Mouse (Mus musculus): ENCODE measurements around the gene Oit3. TPM values are rescaled to one million over a fixed set of nuclear protein-coding genes. Genes with fewer than 3 reads are reported as not detected.

Gene Oit3
- polyA plus RNA-seq (2015; fragmentation: Nextera tagmentation; extraction: Ambion mirVana): 1.6 and 1.7 TPM in 2 replicates

DNA sequence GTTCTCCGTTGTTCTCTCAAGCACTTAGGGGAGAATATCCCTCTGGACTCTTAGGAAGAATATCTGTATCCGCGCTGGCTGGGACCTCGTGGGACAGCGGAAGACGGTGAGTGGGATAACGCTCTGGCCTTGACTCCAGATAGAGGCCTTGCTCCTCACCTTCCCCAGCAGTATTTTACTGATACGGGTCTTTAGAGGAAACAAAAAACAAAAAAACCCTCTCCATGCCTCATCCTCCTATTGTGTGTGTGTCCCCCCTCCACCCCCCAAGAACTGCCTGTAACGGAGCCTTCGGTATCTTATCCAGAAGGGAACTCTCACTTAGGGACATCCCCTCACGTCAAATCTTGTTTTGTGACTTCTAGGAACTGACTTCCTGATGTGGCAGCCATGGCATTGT lies at the start of gene Oit3:
Gene Oit3, minus strand, starts transcription at position 44 of the 400 bp plus-strand sequence.
- Histone ChIP-seq H3K4me1 (replicated peaks; ENCODE audit: insufficient read depth, low read length) (no peaks in the 10 kb centered on the region), H3K36me3 (ENCODE audit: insufficient read depth, low read length) (no peaks in the 10 kb centered on the region), H3K4me2 (ENCODE audit: low read length) (no peak within 1 kb of the TSS), H3K27me3 (ENCODE audit: insufficient read depth, low read length) (no peaks in the 10 kb centered on the region), H3K9me3 (replicated peaks; ENCODE audit: low read length) (no peaks in the 10 kb centered on the region), H3K27ac (no peak within 1 kb of the TSS), H3K9ac (ENCODE audit: low read depth, low read length) (no peak within 1 kb of the TSS), H3K4me3 (replicated peaks; ENCODE audit: low read depth, low read length) (no peak within 1 kb of the TSS)
- 78% methylated on average over 11 of the region's 11 CpGs for WGBS
- ATAC-seq (replicated peaks; ENCODE audit: low FRiP score, low read depth): no peak
- no peak for DNase-seq (ENCODE audit: low spot score)
- TF ChIP-seq CTCF (IDR thresholded peaks at IDR 0.05; ENCODE audit: low read depth): no peak

DNA sequence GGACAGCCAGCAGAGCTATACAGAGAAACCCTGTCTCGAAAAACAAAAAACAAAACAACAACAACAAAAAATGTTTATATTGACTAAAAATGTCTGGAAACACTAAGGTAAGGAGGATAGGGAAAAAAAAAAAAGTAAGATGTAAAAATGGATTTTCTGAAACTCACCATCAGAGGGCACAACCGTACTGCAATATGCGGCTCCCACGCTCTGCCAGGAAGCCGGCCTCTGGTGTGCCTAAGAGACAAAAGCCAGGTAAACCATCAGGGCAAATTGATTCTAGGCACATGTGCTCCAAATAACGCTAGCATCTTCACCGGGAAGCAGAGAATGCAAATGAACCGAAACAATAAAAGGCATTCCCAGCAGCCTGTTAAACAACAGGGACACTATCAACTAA lies 49.3 kb upstream of the Oit3 start:
- no peaks in the 10 kb centered on the region for H3K27me3 ChIP-seq (ENCODE audit: insufficient read depth, low read length)

DNA sequence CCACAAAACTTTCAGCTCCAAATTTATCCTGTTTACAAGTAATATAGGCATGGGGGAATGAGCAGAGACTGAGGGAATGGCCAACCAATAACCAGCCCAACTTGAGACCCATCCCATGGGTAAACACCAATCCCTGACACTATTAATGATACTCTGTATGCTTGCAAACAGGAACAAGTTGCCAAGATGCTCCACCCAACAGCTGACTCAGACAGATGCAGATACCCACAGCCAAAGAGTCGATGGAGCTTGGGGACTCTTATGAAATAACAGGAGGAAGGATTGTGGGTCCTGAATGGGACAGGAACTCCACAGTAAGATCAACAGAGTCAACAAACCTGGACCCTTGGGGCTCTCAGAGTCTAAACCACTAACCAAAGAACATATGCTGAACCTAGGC lies 47.8 kb upstream of the Oit3 start:
- H3K27ac ChIP-seq: no peak overlapping the region
- H3K4me3 ChIP-seq (replicated peaks; ENCODE audit: low read depth, low read length): no peak overlapping the region
- H3K4me2 ChIP-seq (ENCODE audit: low read length): no peak overlapping the region
- no peak overlapping the region for H3K9ac ChIP-seq (ENCODE audit: low read depth, low read length)
- H3K27me3 ChIP-seq (ENCODE audit: insufficient read depth, low read length): no peaks in the 10 kb centered on the region
- no peaks in the 10 kb centered on the region for H3K4me1 ChIP-seq (replicated peaks; ENCODE audit: insufficient read depth, low read length)
- 95% methylated on average over 1 of the region's 1 CpGs for WGBS
- no peak for TF ChIP-seq CTCF (IDR thresholded peaks at IDR 0.05; ENCODE audit: low read depth)
- 0 out of 2 replicates have a peak, but pooled peaks cover 5% of the 10 kb centered on the region for H3K36me3 ChIP-seq (ENCODE audit: insufficient read depth, low read length)
- no peak for ATAC-seq (replicated peaks; ENCODE audit: low FRiP score, low read depth)
- no peak for DNase-seq (ENCODE audit: low spot score)
- H3K9me3 ChIP-seq (replicated peaks; ENCODE audit: low read length): no peaks in the 10 kb centered on the region

More for the DNA sequence above, 49.3 kb upstream of the Oit3 start:
- Histone ChIP-seq H3K9ac (ENCODE audit: low read depth, low read length) (no peak overlapping the region), H3K9me3 (replicated peaks; ENCODE audit: low read length) (no peaks in the 10 kb centered on the region), H3K4me2 (ENCODE audit: low read length) (no peak overlapping the region), H3K4me3 (replicated peaks; ENCODE audit: low read depth, low read length) (no peak overlapping the region), H3K27ac (no peak overlapping the region), H3K4me1 (replicated peaks; ENCODE audit: insufficient read depth, low read length) (no peaks in the 10 kb centered on the region), H3K36me3 (ENCODE audit: insufficient read depth, low read length) (0 out of 2 replicates have a peak, but pooled peaks cover 5% of the 10 kb centered on the region)
- ATAC-seq (replicated peaks; ENCODE audit: low FRiP score, low read depth) (no peak), DNase-seq (ENCODE audit: low spot score) (no peak)
- WGBS: 86% methylated on average over 8 of the region's 8 CpGs
- peak; percentile 52; the same call in 1 of the 2 replicates for TF ChIP-seq CTCF (IDR thresholded peaks at IDR 0.05; ENCODE audit: low read depth)

DNA sequence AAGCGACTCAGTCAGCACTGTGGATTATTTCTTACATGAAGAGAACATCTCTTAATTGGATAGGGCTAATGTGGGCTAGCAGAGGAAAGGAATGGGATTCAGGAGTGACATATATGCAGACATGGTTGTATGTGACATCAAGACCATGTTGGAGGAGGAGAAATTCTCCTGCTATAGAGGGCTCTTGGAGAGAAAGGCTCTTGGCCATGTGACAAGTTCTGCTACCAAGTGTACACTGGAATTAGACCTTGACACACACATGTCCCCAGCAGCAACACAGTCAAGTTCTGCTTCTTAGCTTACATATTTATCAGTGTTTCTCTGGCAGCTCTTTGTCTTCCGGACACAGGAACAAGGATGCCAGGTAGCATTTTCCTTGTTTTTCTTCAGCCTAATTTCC lies 45.8 kb upstream of the Oit3 start:
- Histone ChIP-seq H3K4me3 (replicated peaks; ENCODE audit: low read depth, low read length) (no peak overlapping the region), H3K27ac (no peak overlapping the region), H3K4me2 (ENCODE audit: low read length) (no peak overlapping the region), H3K27me3 (ENCODE audit: insufficient read depth, low read length) (no peaks in the 10 kb centered on the region), H3K4me1 (replicated peaks; ENCODE audit: insufficient read depth, low read length) (no peaks in the 10 kb centered on the region), H3K9ac (ENCODE audit: low read depth, low read length) (no peak overlapping the region), H3K36me3 (ENCODE audit: insufficient read depth, low read length) (0 out of 2 replicates have a peak, but pooled peaks cover 5% of the 10 kb centered on the region), H3K9me3 (replicated peaks; ENCODE audit: low read length) (no peaks in the 10 kb centered on the region)
- 91% methylated on average over 2 of the region's 2 CpGs for WGBS
- no peak for TF ChIP-seq CTCF (IDR thresholded peaks at IDR 0.05; ENCODE audit: low read depth)
- DNase-seq (ENCODE audit: low spot score) (no peak), ATAC-seq (replicated peaks; ENCODE audit: low FRiP score, low read depth) (no peak)

DNA sequence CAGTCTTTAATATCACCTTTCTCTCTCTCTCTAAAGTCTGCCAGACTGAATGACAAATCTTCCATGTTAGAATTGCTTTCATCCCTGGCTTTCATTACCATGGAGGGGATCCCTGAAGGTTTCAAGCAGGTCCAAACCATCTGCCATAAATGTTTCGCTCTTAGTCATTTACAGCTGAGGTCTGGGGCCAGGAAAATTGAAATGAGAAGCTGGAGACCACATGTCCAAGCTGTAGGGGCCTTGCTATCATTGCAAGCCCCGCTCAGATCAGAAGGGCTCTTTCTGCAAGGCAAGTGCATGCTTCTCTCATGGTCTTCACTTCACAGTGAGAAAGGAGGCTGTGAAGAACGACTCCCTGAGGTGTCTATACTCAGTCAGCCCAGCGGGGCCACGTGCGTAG lies 42.7 kb upstream of the Oit3 start:
- H3K36me3 ChIP-seq (ENCODE audit: insufficient read depth, low read length): 0 out of 2 replicates have a peak, but pooled peaks cover 5% of the 10 kb centered on the region
- no peak overlapping the region for H3K9ac ChIP-seq (ENCODE audit: low read depth, low read length)
- DNase-seq (ENCODE audit: low spot score) (no peak), ATAC-seq (replicated peaks; ENCODE audit: low FRiP score, low read depth) (no peak)
- no peak overlapping the region for H3K27ac ChIP-seq
- no peaks in the 10 kb centered on the region for H3K27me3 ChIP-seq (ENCODE audit: insufficient read depth, low read length)
- H3K4me3 ChIP-seq (replicated peaks; ENCODE audit: low read depth, low read length): no peak overlapping the region
- no peak overlapping the region for H3K4me2 ChIP-seq (ENCODE audit: low read length)
- H3K9me3 ChIP-seq (replicated peaks; ENCODE audit: low read length): no peaks in the 10 kb centered on the region; the same call in 1 of the 2 replicates
- WGBS: 89% methylated on average over 6 of the region's 6 CpGs
- no peaks in the 10 kb centered on the region for H3K4me1 ChIP-seq (replicated peaks; ENCODE audit: insufficient read depth, low read length)
- TF ChIP-seq CTCF (IDR thresholded peaks at IDR 0.05; ENCODE audit: low read depth): no peak

DNA sequence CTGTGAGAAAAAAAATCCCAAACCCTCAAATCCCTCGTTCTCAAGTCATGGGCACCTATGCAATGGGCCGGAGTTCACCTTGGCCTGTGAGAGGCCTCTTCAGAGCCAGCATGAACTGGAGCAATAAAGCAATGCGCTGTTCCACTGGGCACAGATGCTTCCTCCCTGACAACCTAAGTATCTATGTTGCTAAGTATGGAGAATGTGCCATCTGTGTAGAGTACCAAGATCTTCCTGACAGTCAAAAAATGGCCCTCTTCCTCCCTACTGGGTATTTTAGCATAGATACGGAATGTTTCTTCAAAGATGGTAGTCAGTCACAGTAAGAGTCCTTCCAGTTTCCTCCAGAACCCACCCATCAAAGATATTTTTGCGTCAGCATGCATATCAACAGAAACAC lies 39.8 kb upstream of the Oit3 start:
- Histone ChIP-seq H3K4me2 (ENCODE audit: low read length) (no peak overlapping the region), H3K4me1 (replicated peaks; ENCODE audit: insufficient read depth, low read length) (no peaks in the 10 kb centered on the region), H3K36me3 (ENCODE audit: insufficient read depth, low read length) (no peaks in the 10 kb centered on the region), H3K9me3 (replicated peaks; ENCODE audit: low read length) (no peaks in the 10 kb centered on the region; the same call in none of the 2 replicates), H3K27me3 (ENCODE audit: insufficient read depth, low read length) (no peaks in the 10 kb centered on the region), H3K9ac (ENCODE audit: low read depth, low read length) (no peak overlapping the region), H3K27ac (no peak overlapping the region), H3K4me3 (replicated peaks; ENCODE audit: low read depth, low read length) (no peak overlapping the region)
- no peak for TF ChIP-seq CTCF (IDR thresholded peaks at IDR 0.05; ENCODE audit: low read depth)
- 94% methylated on average over 5 of the region's 5 CpGs for WGBS
- DNase-seq (ENCODE audit: low spot score) (no peak), ATAC-seq (replicated peaks; ENCODE audit: low FRiP score, low read depth) (no peak)

DNA sequence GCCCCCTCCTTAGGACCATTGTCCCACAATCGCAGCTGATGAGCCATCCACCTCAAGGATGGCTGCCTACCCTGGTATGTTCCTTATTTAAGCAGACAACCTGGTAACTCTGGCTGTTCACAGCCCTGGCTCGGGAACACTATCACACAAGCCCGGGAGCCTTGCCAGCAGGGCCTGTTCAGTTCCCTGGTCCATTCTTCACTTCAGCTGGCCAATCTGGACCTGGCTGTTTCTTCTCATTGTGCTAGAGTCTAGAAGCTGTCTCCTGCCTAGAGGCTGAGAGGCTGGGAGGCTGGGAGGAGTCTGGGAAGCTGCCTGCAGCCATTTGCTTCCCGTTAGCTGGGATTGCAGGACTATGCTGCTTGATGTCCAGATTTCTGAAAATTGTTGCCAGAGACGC lies 28.9 kb upstream of the Oit3 start:
- no peaks in the 10 kb centered on the region for H3K9me3 ChIP-seq (replicated peaks; ENCODE audit: low read length)
- no peak for DNase-seq (ENCODE audit: low spot score)
- 83% methylated on average over 5 of the region's 5 CpGs for WGBS
- ATAC-seq (replicated peaks; ENCODE audit: low FRiP score, low read depth): no peak
- H3K4me2 ChIP-seq (ENCODE audit: low read length): no peak overlapping the region
- no peak overlapping the region for H3K4me3 ChIP-seq (replicated peaks; ENCODE audit: low read depth, low read length)
- no peak for TF ChIP-seq CTCF (IDR thresholded peaks at IDR 0.05; ENCODE audit: low read depth)
- no peaks in the 10 kb centered on the region for H3K4me1 ChIP-seq (replicated peaks; ENCODE audit: insufficient read depth, low read length)
- no peaks in the 10 kb centered on the region for H3K36me3 ChIP-seq (ENCODE audit: insufficient read depth, low read length)
- H3K27ac ChIP-seq: no peak overlapping the region
- no peaks in the 10 kb centered on the region for H3K27me3 ChIP-seq (ENCODE audit: insufficient read depth, low read length)
- no peak overlapping the region for H3K9ac ChIP-seq (ENCODE audit: low read depth, low read length)

Measured in kidney, postnatal 0 days (tissue).